Mouse (Mus musculus) heart, postnatal 36 days (tissue): ENCODE measurements around the gene Kpnb1. TPM values are rescaled to one million over a fixed set of nuclear protein-coding genes. Genes with fewer than 3 reads are reported as not detected.

ENCODE experiments used
- DNase-seq, 2 experiments: peaks; one replicate each; pipeline ENCODE4 v3.0.0; 2021 to 2022
- intact Hi-C: fragments of 180-260 bp; cut with DNase I; formaldehyde crosslinking; loops from one replicate; pipeline ENCODE4 v1.15.1; 2025
- microRNA-seq, 2 experiments: library from miRNA; unstranded; fragments of <30 nt; microRNA quantifications; one replicate each; pipeline ENCODE4 v1.2.0; 2021; ENCODE audit warnings: borderline number of aligned reads in 2 of 2
- total RNA-seq, 2 experiments: library from RNA; stranded (reverse); gene quantifications; 2 replicates each; pipeline ENCODE4 v1.2.3; 2021

Kpnb1 gene
- total RNA-seq, 2 experiments from 2014 or later = 83.7 to 85.7 TPM

- intact Hi-C loops = no loop called here
- DNase-seq = no peak
Measured at GRCm38 (mm10) chr11:97114671-97115601, 72.7 kb downstream of the Kpnb1 start, which contains the start of gene Tbx21. Tbx21 (minus strand) TSS chr11:97115331.

- intact Hi-C loops = no loop called here
- DNase-seq = no peak
Measured at GRCm38 (mm10) chr11:97112519-97113125, 75.1 kb downstream of the Kpnb1 start.

Small RNA genes within 50 kb of the gene (microRNA-seq; reads per million reads assigned to microRNA genes)
- gene Mir7235 = 0 to 0.72 reads per million in 2 experiments

Other genes starting within 250 kb of the Kpnb1 start
- 10 to 100 TPM; 12.8 to 13.9 TPM for gene Pnpo, start 243.9 kb downstream of the Kpnb1 start, total RNA-seq
- gene Sp2, start 204.9 kb downstream of the Kpnb1 start, total RNA-seq = 10 to 100 TPM; 10.3 to 13.8 TPM
- under 1 TPM in 1 of 2 experiments, not detected in 1; 0.14 TPM for gene Sp6, start 174.5 kb downstream of the Kpnb1 start, total RNA-seq
- 10 to 100 TPM; 13.7 to 14.1 TPM for gene Scrn2, start 157.9 kb downstream of the Kpnb1 start, total RNA-seq
- gene Lrrc46, start 146.5 kb downstream of the Kpnb1 start, total RNA-seq = not detected
- gene Mrpl10, start 146.3 kb downstream of the Kpnb1 start, total RNA-seq = 10 to 100 TPM; 85.0 to 89.8 TPM
- gene Osbpl7, start 137.3 kb downstream of the Kpnb1 start, total RNA-seq = 1 to 10 TPM; 3.8 to 4.9 TPM
- gene Tbx21, start 72.5 kb downstream of the Kpnb1 start, total RNA-seq = not detected
- gene Tbkbp1, start 36.4 kb downstream of the Kpnb1 start, total RNA-seq = 10 to 100 TPM; 11.0 to 15.3 TPM
- 10 to 100 TPM; 79.6 to 87.6 TPM for gene Npepps, start 92.8 kb upstream of the Kpnb1 start, total RNA-seq
- 10 to 100 TPM; 55.3 to 65.3 TPM for gene Mrpl45, start 127.8 kb upstream of the Kpnb1 start, total RNA-seq
- gene Gpr179, start 164.2 kb upstream of the Kpnb1 start, total RNA-seq = under 1 TPM; 0.08 to 0.11 TPM
- 10 to 100 TPM; 18.3 to 19.6 TPM for gene Socs7, start 174.7 kb upstream of the Kpnb1 start, total RNA-seq
- gene Arhgap23, start 227.7 kb upstream of the Kpnb1 start, total RNA-seq = 10 to 100 TPM; 16.0 to 18.0 TPM